ENCODE assay signal across 10 mouse cellular contexts in genomic region chr2:28521571-28522151, GRCm38 (mm10). TPM values are rescaled to one million over a fixed set of nuclear protein-coding genes. Genes with fewer than 3 reads are reported as not detected.
DNase-seq lines count a peak whose midpoint lies in the region; ATAC-seq lines count a peak whose summit lies in the region.
"Had no signal": no experiment of that assay in that cellular context is flagged by ENCODE, and none has a peak within 500 bp of the region (broad histone marks: within the 10 kb centered on the region; RNA-seq: fewer than 3 reads in every experiment).

No protein-coding gene starts in this region.

- H3K27me3 ChIP-seq in hindbrain, embryonic 13.5 days, result no peaks in the 10 kb centered on the region
- no peaks in the 10 kb centered on the region for H3K27me3 ChIP-seq in hindbrain, embryonic 11.5 days (ENCODE audit: control insufficient read depth, insufficient read depth, low read length)

- no peak overlapping the region for H3K27ac ChIP-seq in hindbrain, embryonic 13.5 days
- H3K27ac ChIP-seq in hindbrain, embryonic 11.5 days (ENCODE audit: low read depth, low read length), result no peak overlapping the region

- H3K36me3 ChIP-seq in hindbrain, embryonic 13.5 days, result peaks cover 19% of the 10 kb centered on the region
- no peaks in the 10 kb centered on the region for H3K36me3 ChIP-seq in hindbrain, embryonic 11.5 days (ENCODE audit: control insufficient read depth, insufficient read depth, low read length)

- peaks cover 95% of the 10 kb centered on the region for H3K4me1 ChIP-seq in hindbrain, embryonic 13.5 days (replicated peaks)
- peaks cover 18% of the 10 kb centered on the region for H3K4me1 ChIP-seq in hindbrain, embryonic 11.5 days (replicated peaks; ENCODE audit: control insufficient read depth, insufficient read depth, low read length)

- no peak for ATAC-seq in hindbrain, embryonic 13.5 days (ENCODE audit: low FRiP score)
- ATAC-seq in hindbrain, embryonic 11.5 days (ENCODE audit: low FRiP score), result no peak

- H3K4me2 ChIP-seq in hindbrain, embryonic 13.5 days, result no peak overlapping the region
- H3K4me2 ChIP-seq in hindbrain, embryonic 11.5 days (replicated peaks; ENCODE audit: low read depth, low read length), result no peak overlapping the region

- H3K9ac ChIP-seq in hindbrain, embryonic 13.5 days, result peak overlapping the region; percentile 39; the same call in 1 of the 2 replicates
- H3K9ac ChIP-seq in hindbrain, embryonic 11.5 days (ENCODE audit: low read depth, low read length), result no peak overlapping the region

- no peak overlapping the region for H3K4me3 ChIP-seq in hindbrain, embryonic 13.5 days
- H3K4me3 ChIP-seq in hindbrain, embryonic 11.5 days (ENCODE audit: low read depth, low read length), result no peak overlapping the region

- WGBS in hindbrain, embryonic 13.5 days, result 85% methylated on average over 6 of the region's 6 CpGs
- WGBS in hindbrain, embryonic 11.5 days, result 85% methylated on average over 6 of the region's 6 CpGs

- DNase-seq in hindbrain, embryonic 11.5 days (ENCODE audit: low spot score), result no peak
- peak; percentile 70 for DNase-seq in adipocyte (ENCODE audit: low spot score)
- peak; percentile 65 to 70 for DNase-seq in cerebellum, postnatal 10 days
- peak; percentile 64 to 77 for DNase-seq in left cerebral cortex, postnatal 14 days (ENCODE audit: low spot score in 2 of 2)
- DNase-seq in testis, postnatal 14 days (ENCODE audit: low spot score), result no peak
- no peak for DNase-seq in B cell, adult 2 months
- DNase-seq in spleen, postnatal 4 days (ENCODE audit: low spot score in 2 of 2), result no peak
- DNase-seq: lung, postnatal 10 days had no signal

- H3K9me3 ChIP-seq in hindbrain, embryonic 13.5 days, result no peaks in the 10 kb centered on the region
- H3K9me3 ChIP-seq in hindbrain, embryonic 11.5 days (ENCODE audit: control insufficient read depth, low read length), result no peaks in the 10 kb centered on the region

- intact Hi-C loops in left cerebral cortex, postnatal 14 days (cut with DNase I), result no loop called here

RNA-seq across cellular contexts. Expression of gene Ralgds, which starts 8.7 kb away (rescaled TPM):
- polyA plus RNA-seq in hindbrain, embryonic 13.5 days (2015; fragmentation: Nextera tagmentation; extraction: Ambion mirVana), result 78.9 and 87.9 TPM in 2 replicates
- polyA plus RNA-seq in hindbrain, embryonic 11.5 days (2014; fragmentation: Nextera tagmentation; extraction: Ambion mirVana), result 55.9 and 63.0 TPM in 2 replicates
- total RNA-seq in left cerebral cortex, postnatal 14 days (2021), result 100 to 1,000 TPM; 119 TPM

RNA-seq across cellular contexts. Expression of gene Gm10134, which starts 15.8 kb away (rescaled TPM):
- polyA plus RNA-seq in hindbrain, embryonic 13.5 days (2015; fragmentation: Nextera tagmentation; extraction: Ambion mirVana), result 2.1 and 3.6 TPM in 2 replicates
- 0.73 TPM in 1 of 2 replicates, not detected in the other for polyA plus RNA-seq in hindbrain, embryonic 11.5 days (2014; fragmentation: Nextera tagmentation; extraction: Ambion mirVana)
- total RNA-seq in left cerebral cortex, postnatal 14 days (2021), result 1 to 10 TPM; 1.1 to 1.5 TPM

RNA-seq across cellular contexts. Expression of gene Gbgt1, which starts 25.0 kb away (rescaled TPM):
- 0.52 and 1.0 TPM in 2 replicates for polyA plus RNA-seq in hindbrain, embryonic 13.5 days (2015; fragmentation: Nextera tagmentation; extraction: Ambion mirVana)
- 0.38 and 1.1 TPM in 2 replicates for polyA plus RNA-seq in hindbrain, embryonic 11.5 days (2014; fragmentation: Nextera tagmentation; extraction: Ambion mirVana)
- 1 to 10 TPM; 1.6 to 2.5 TPM for total RNA-seq in left cerebral cortex, postnatal 14 days (2021)

RNA-seq across cellular contexts. Expression of gene Cel, which starts 41.5 kb away (rescaled TPM):
- polyA plus RNA-seq in hindbrain, embryonic 13.5 days (2015; fragmentation: Nextera tagmentation; extraction: Ambion mirVana), result 0.08 and 0.13 TPM in 2 replicates
- polyA plus RNA-seq in hindbrain, embryonic 11.5 days (2014; fragmentation: Nextera tagmentation; extraction: Ambion mirVana), result not detected in 2 replicates
- total RNA-seq in left cerebral cortex, postnatal 14 days (2021), result not detected
- total RNA-seq: ES-E14 had no signal

RNA-seq across cellular contexts. Expression of gene Mrps2, which starts 53.8 kb away (rescaled TPM):
- 51.9 and 52.6 TPM in 2 replicates for polyA plus RNA-seq in hindbrain, embryonic 13.5 days (2015; fragmentation: Nextera tagmentation; extraction: Ambion mirVana)
- polyA plus RNA-seq in hindbrain, embryonic 11.5 days (2014; fragmentation: Nextera tagmentation; extraction: Ambion mirVana), result 62.8 and 66.4 TPM in 2 replicates
- 10 to 100 TPM; 39.1 to 42.8 TPM for total RNA-seq in left cerebral cortex, postnatal 14 days (2021)

Comparison
In these comparisons a context has a peak if more than half of its experiments do, and no peak if none do; other contexts are left out.
1. DNase-seq: peak in adipocyte (single experiment), cerebellum, postnatal 10 days (2 of 2) and left cerebral cortex, postnatal 14 days (2 of 2); none in hindbrain, embryonic 11.5 days (single experiment), testis, postnatal 14 days (single experiment), B cell, adult 2 months (0 of 2) and spleen, postnatal 4 days (0 of 2).